Mouse (Mus musculus) olfactory bulb, adult 2 months (tissue): ENCODE data around the gene Pkm.

ENCODE experiments used
- CTCF ChIP-seq: fragments of 200-500 bp; IDR thresholded peaks from 2 replicates; pipeline ENCODE4 v1.5.1; 2012; ENCODE audit warnings: low read depth, mild to moderate bottlenecking, low read length, moderate library complexity; ENCODE audit not compliant: insufficient read depth
- POLR2A ChIP-seq: fragments of 200-500 bp; IDR thresholded peaks from 2 replicates; pipeline ENCODE4 v1.6.1; 2012; ENCODE audit warnings: mild to moderate bottlenecking, low read depth, low read length, moderate library complexity; ENCODE audit not compliant: insufficient read depth

DNA sequence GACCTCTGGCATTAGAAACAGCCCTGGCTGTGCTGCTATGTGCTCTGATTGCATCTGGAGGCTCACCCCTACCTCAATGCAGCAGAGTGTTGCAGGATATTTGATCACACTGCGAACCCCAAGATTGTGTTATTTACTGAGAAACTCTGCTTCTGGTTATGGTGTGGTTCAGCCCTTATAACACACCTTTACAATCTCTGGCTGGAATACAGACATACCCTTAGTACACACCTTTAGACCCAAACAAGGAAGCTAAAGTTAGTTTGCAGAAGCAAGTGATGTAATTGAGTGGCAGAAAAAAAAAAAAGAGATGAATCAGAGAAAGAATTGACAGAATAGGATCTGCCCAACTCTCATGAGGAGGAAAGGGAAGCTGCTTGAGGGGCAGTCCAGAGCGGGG is 45.2 kb upstream of the Pkm start:
- TF ChIP-seq CTCF (no peak), POLR2A (no peak)
